Mouse (Mus musculus) thymus, postnatal 10 days (tissue): ENCODE measurements at regions not wholly inside any gene's neighbourhood (a gene's known extent, or its start where the extent isn't known, plus 50 kb on each side); places are given as distances from the start of the nearest gene placed in this dataset.

Experiments used
- DNase-seq, 2 experiments: peaks; one replicate each; pipeline ENCODE4 v3.0.0; 2021; ENCODE audit warnings: low spot score in 2 of 2

- DNase-seq: no peak
Measured at GRCm38 (mm10) chr2:40149186-40149585, 922.9 kb upstream of the Ppp6c start.

GRCm38 (mm10) chr2:40127615-40128014, 901.4 kb upstream of the Ppp6c start:
- DNase-seq: peak in 1 of 2 experiments; percentile 4

GRCm38 (mm10) chr2:40119176-40119575, 892.9 kb upstream of the Ppp6c start:
- DNase-seq: no peak

DNA sequence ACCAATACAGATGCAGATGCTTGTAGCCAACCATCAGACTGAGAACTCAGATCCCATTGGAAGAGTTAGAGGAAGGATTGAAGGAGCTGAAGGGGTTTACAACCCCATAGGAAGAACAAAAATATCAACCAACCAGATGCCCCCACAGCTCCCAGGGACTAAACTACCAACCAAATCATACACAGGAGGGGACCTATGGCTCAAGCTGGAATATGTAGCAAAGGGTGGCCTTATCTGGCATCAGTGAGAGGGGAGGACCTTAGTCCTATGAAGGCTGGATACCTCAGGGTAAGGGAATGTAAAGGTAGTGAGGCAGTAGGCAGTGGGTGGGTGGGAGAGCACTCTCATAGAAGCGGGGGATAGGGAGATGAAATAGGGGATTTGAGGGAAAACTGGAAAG, 888.2 kb upstream of the Ppp6c start:
- no peak for DNase-seq
